Comparison of ENCODE assay signal across 27 mouse cellular contexts in genomic region chr1:135843519-135844262, GRCm38 (mm10). TPM values are rescaled to one million over a fixed set of nuclear protein-coding genes. Genes with fewer than 3 reads are reported as not detected.
A peak's percentile ranks its signal among the peaks of the same experiment; 100 is the strongest.
DNase-seq lines count a peak whose midpoint lies in the region.
"Had no signal": no experiment of that assay in that cellular context is flagged by ENCODE, and none has a peak within 500 bp of the region (broad histone marks: within the 10 kb centered on the region; RNA-seq: fewer than 3 reads in every experiment).

No protein-coding gene starts in this region.

- H3K4me1 ChIP-seq in heart, embryonic 10.5 days: peaks cover 86% of the 10 kb centered on the region
- H3K4me1 ChIP-seq in embryonic facial prominence, embryonic 10.5 days: peaks cover 7% of the 10 kb centered on the region; the same call in 1 of the 2 replicates
- peaks cover 17% of the 10 kb centered on the region for H3K4me1 ChIP-seq in midbrain, embryonic 10.5 days
- H3K4me1 ChIP-seq: embryonic facial prominence, embryonic 13.5 days; midbrain, embryonic 12.5 days had no signal

- H3K4me3 ChIP-seq in heart, embryonic 10.5 days: no peak overlapping the region; the same call in 1 of the 2 replicates
- H3K4me3 ChIP-seq in embryonic facial prominence, embryonic 10.5 days: no peak overlapping the region
- no peak overlapping the region for H3K4me3 ChIP-seq in midbrain, embryonic 10.5 days
- H3K4me3 ChIP-seq: embryonic facial prominence, embryonic 13.5 days; midbrain, embryonic 12.5 days had no signal

- 83% methylated on average over 10 of the region's 10 CpGs for WGBS in heart, embryonic 10.5 days
- WGBS in embryonic facial prominence, embryonic 10.5 days: 84% methylated on average over 10 of the region's 10 CpGs
- WGBS in midbrain, embryonic 10.5 days: 89% methylated on average over 10 of the region's 10 CpGs

- H3K36me3 ChIP-seq in heart, embryonic 10.5 days: peaks cover 91% of the 10 kb centered on the region
- no peaks in the 10 kb centered on the region for H3K36me3 ChIP-seq in embryonic facial prominence, embryonic 10.5 days (replicated peaks)
- no peaks in the 10 kb centered on the region for H3K36me3 ChIP-seq in midbrain, embryonic 10.5 days
- H3K36me3 ChIP-seq: embryonic facial prominence, embryonic 13.5 days; midbrain, embryonic 12.5 days had no signal

- H3K27me3 ChIP-seq in heart, embryonic 10.5 days (ENCODE audit: insufficient read depth, poor library complexity, severe bottlenecking): no peaks in the 10 kb centered on the region
- H3K27me3 ChIP-seq in embryonic facial prominence, embryonic 10.5 days (replicated peaks; ENCODE audit: low read depth, poor library complexity, severe bottlenecking): no peaks in the 10 kb centered on the region
- 0 out of 2 replicates have a peak, but pooled peaks cover 3% of the 10 kb centered on the region for H3K27me3 ChIP-seq in midbrain, embryonic 10.5 days (ENCODE audit: low read depth, poor library complexity, severe bottlenecking)
- H3K27me3 ChIP-seq: embryonic facial prominence, embryonic 13.5 days; midbrain, embryonic 12.5 days had no signal

- peak overlapping the region; percentile 62 for H3K27ac ChIP-seq in heart, embryonic 10.5 days
- H3K27ac ChIP-seq in embryonic facial prominence, embryonic 10.5 days (replicated peaks): peak overlapping the region; percentile 30
- no peak overlapping the region for H3K27ac ChIP-seq in midbrain, embryonic 10.5 days (replicated peaks)
- H3K27ac ChIP-seq: embryonic facial prominence, embryonic 13.5 days; hindbrain, embryonic 14.5 days; liver, embryonic 14.5 days; midbrain, embryonic 12.5 days had no signal

- DNase-seq in heart, embryonic 10.5 days (ENCODE audit: low spot score): no peak
- no peak for DNase-seq in heart, adult 8-10 months (ENCODE audit: low spot score)
- DNase-seq in 3T3-L1 (ENCODE audit: low read depth, low spot score): peak; percentile 57
- no peak for DNase-seq in embryonic facial prominence, embryonic 10.5 days (ENCODE audit: low spot score)
- peak; percentile 21 for DNase-seq in heart, postnatal 4 days
- no peak for DNase-seq in embryo, embryonic 10 days (ENCODE audit: low spot score)
- no peak for DNase-seq in midbrain, embryonic 10.5 days (ENCODE audit: low spot score)
- no peak for DNase-seq in urinary bladder, postnatal 4 days (ENCODE audit: low spot score in 2 of 2)
- DNase-seq: B cell, adult 2 months; cerebellum, adult 2 months; cerebellum, postnatal 14 days; kidney, adult 9 months; kidney, postnatal 10 days; layer of hippocampus, adult 9-11 months; liver; right cerebral cortex, postnatal 25 days; spleen, adult 18-20 months; thymus, postnatal 14 days had no signal

- no peaks in the 10 kb centered on the region for H3K9me3 ChIP-seq in heart, embryonic 10.5 days
- no peaks in the 10 kb centered on the region for H3K9me3 ChIP-seq in embryonic facial prominence, embryonic 10.5 days
- H3K9me3 ChIP-seq in midbrain, embryonic 10.5 days (replicated peaks): no peaks in the 10 kb centered on the region
- H3K9me3 ChIP-seq: embryonic facial prominence, embryonic 13.5 days; midbrain, embryonic 12.5 days had no signal

RNA-seq across cellular contexts. Expression of gene Tnnt2, which starts 7.5 kb away (rescaled TPM):
- 2,168 and 3,634 TPM in 2 replicates for polyA plus RNA-seq in heart, embryonic 10.5 days (2016; fragmentation: Nextera tagmentation; extraction: Ambion mirVana)
- total RNA-seq in heart, adult 8-10 months (2022): over 10,000 TPM in 2 of 4 experiments, 1,000 to 10,000 TPM in 2; 8,821 to 11,650 (median 10,060) TPM
- polyA plus RNA-seq in embryonic facial prominence, embryonic 10.5 days (2016; fragmentation: Nextera tagmentation; extraction: Ambion mirVana): 1.1 and 4.4 TPM in 2 replicates
- 1,000 to 10,000 TPM; 6,684 to 7,230 TPM for total RNA-seq in heart, postnatal 4 days (2021)
- polyA plus RNA-seq in midbrain, embryonic 10.5 days (2016; fragmentation: Nextera tagmentation; extraction: Ambion mirVana): 0.70 and 0.74 TPM in 2 replicates
- total RNA-seq: megakaryocyte progenitor cell, adult 5-6 weeks; neutrophil, adult 5-6 weeks had no signal
- polyA plus RNA-seq: forebrain, embryonic 11.5 days had no signal

RNA-seq across cellular contexts. Expression of gene Lad1, which starts 25.3 kb away (rescaled TPM):
- 3.3 and 6.8 TPM in 2 replicates for polyA plus RNA-seq in heart, embryonic 10.5 days (2016; fragmentation: Nextera tagmentation; extraction: Ambion mirVana)
- total RNA-seq in heart, adult 8-10 months (2022): 1 to 10 TPM; 5.0 to 8.6 (median 5.5) TPM
- 7.5 TPM in 2 replicates for polyA plus RNA-seq in embryonic facial prominence, embryonic 10.5 days (2016; fragmentation: Nextera tagmentation; extraction: Ambion mirVana)
- 10 to 100 TPM in 1 of 2 experiments, 1 to 10 TPM in 1; 7.3 to 10.3 TPM for total RNA-seq in heart, postnatal 4 days (2021)
- 0.15 and 0.59 TPM in 2 replicates for polyA plus RNA-seq in midbrain, embryonic 10.5 days (2016; fragmentation: Nextera tagmentation; extraction: Ambion mirVana)
- total RNA-seq: adrenal gland, postnatal 36 days; gastrocnemius, adult 8-10 months; megakaryocyte progenitor cell, adult 5-6 weeks had no signal

Comparison
In these comparisons a context has a peak if more than half of its experiments do, and no peak if none do; other contexts are left out.
1. DNase-seq: peak in 3T3-L1 (single experiment) and heart, postnatal 4 days (single experiment); none in heart, embryonic 10.5 days (single experiment), heart, adult 8-10 months (single experiment), embryonic facial prominence, embryonic 10.5 days (single experiment), embryo, embryonic 10 days (single experiment), midbrain, embryonic 10.5 days (single experiment) and urinary bladder, postnatal 4 days (0 of 2).
2. RNA of gene Tnnt2, which starts 7.5 kb away (polyA plus RNA-seq): 2,168 to 3,634 TPM in heart, embryonic 10.5 days; 1.1 to 4.4 TPM in embryonic facial prominence, embryonic 10.5 days and 0.70 to 0.74 TPM in midbrain, embryonic 10.5 days; every median in the first group is over 100 times any median in the second.